Mouse (Mus musculus) stomach, adult 2 months (tissue): ENCODE results near the gene Gm10600. TPM values are rescaled to one million over a fixed set of nuclear protein-coding genes. Genes with fewer than 3 reads are reported as not detected.

Experiments used
- polyA plus RNA-seq: library from polyadenylated mRNA; depleted of rRNA; stranded (reverse); fragments of >200 nt; gene quantifications from 2 replicates; pipeline ENCODE4 v1.2.3, GENCODE M21; 2012; rRNA removed

Gene Gm10600
- not detected in 2 replicates for polyA plus RNA-seq

GRCm38 (mm10) chr4:42240339-42240738 lies at the start of gene Gm10600:
Gm10600 (plus strand) TSS chr4:42240639.

GRCm38 (mm10) chr4:42255467-42255866 lies 15.0 kb downstream of the Gm10600 start, which contains the start of gene Ccl21b:
Ccl21b (plus strand) TSS chr4:42255767.

Other genes with a start within 250 kb of the Gm10600 start
- gene Gm21093, start 205.9 kb upstream of the Gm10600 start, polyA plus RNA-seq: 0.03 TPM in 1 of 2 replicates, not detected in the other
- not detected in 2 replicates for gene Gm3893, start 149.4 kb upstream of the Gm10600 start, polyA plus RNA-seq
- not detected in 2 replicates for gene Gm13304, start 125.8 kb upstream of the Gm10600 start, polyA plus RNA-seq
- not detected in 2 replicates for gene Gm13306, start 87.2 kb upstream of the Gm10600 start, polyA plus RNA-seq
- gene Gm13305, start 72.0 kb upstream of the Gm10600 start, polyA plus RNA-seq: 0.32 TPM in 1 of 2 replicates, not detected in the other
- 1.3 TPM in 1 of 2 replicates, not detected in the other for gene Ccl21b, start 15.1 kb downstream of the Gm10600 start, polyA plus RNA-seq
- gene Gm21953, start 53.6 kb downstream of the Gm10600 start, polyA plus RNA-seq: not detected in 2 replicates
- gene Fam205a3, start 77.7 kb downstream of the Gm10600 start, polyA plus RNA-seq: not detected in 2 replicates
- gene Gm21586, start 198.7 kb downstream of the Gm10600 start, polyA plus RNA-seq: not detected in 2 replicates
- gene Gm2163, start 226.1 kb downstream of the Gm10600 start, polyA plus RNA-seq: not detected in 2 replicates